Mouse (Mus musculus) myocyte (in vitro differentiated cells): Measurements from ENCODE around the gene Slc29a1. TPM values are rescaled to one million over a fixed set of nuclear protein-coding genes. Genes with fewer than 3 reads are reported as not detected.
A peak's percentile ranks its signal among the peaks of the same experiment; 100 is the strongest.

ENCODE experiments used
- H3K27me3 ChIP-seq: one replicate; pipeline ENCODE4 v1.6.1; 2011; ENCODE audit not compliant: control insufficient read depth, insufficient read depth, insufficient read length
- H3K36me3 ChIP-seq: one replicate; pipeline ENCODE4 v1.6.1; 2011; ENCODE audit not compliant: control insufficient read depth, insufficient read depth
- H3K4me2 ChIP-seq: one replicate; pipeline ENCODE4 v1.6.1; 2011; ENCODE audit warnings: low read depth, control low read depth
- H3K4me3 ChIP-seq: one replicate; pipeline ENCODE4 v1.5.1; 2011; ENCODE audit warnings: mild to moderate bottlenecking, control low read depth, moderate library complexity
- H3K79me2 ChIP-seq: one replicate; pipeline ENCODE4 v1.6.1; 2011; ENCODE audit not compliant: control insufficient read depth, insufficient read depth
- H3ac ChIP-seq: one replicate; pipeline ENCODE4 v1.6.1; 2011; ENCODE audit not compliant: control insufficient read depth, insufficient read length
- CEBPB ChIP-seq: IDR thresholded peaks from 2 replicates; pipeline ENCODE4 v1.6.1; 2011; ENCODE audit warnings: mild to moderate bottlenecking, moderate library complexity; ENCODE audit not compliant: poor library complexity, insufficient read depth, severe bottlenecking
- E2F4 ChIP-seq: IDR thresholded peaks from one replicate; pipeline ENCODE4 v1.6.1; 2011; ENCODE audit warnings: mild to moderate bottlenecking, control low read depth, moderate library complexity; ENCODE audit not compliant: insufficient read depth
- MAX ChIP-seq: IDR thresholded peaks from one replicate; pipeline ENCODE4 v1.6.1; 2011; ENCODE audit warnings: low read depth, mild to moderate bottlenecking, control low read depth
- MYOD1 ChIP-seq, 3 experiments: IDR thresholded peaks; one replicate each; pipeline ENCODE4 v1.6.1; 2011; ENCODE audit warnings: control low read depth in 2 of 3, low read depth in 2 of 3, mild to moderate bottlenecking in 2 of 3, moderate library complexity in 1 of 3; ENCODE audit not compliant: insufficient read length in 2 of 3, control insufficient read depth in 1 of 3
- MYOG ChIP-seq, 3 experiments: IDR thresholded peaks; one replicate each; pipeline ENCODE4 v1.6.1; 2011; ENCODE audit warnings: control low read depth in 2 of 3, low read depth in 2 of 3, mild to moderate bottlenecking in 2 of 3; ENCODE audit not compliant: insufficient read length in 2 of 3, control insufficient read depth in 1 of 3, insufficient read depth in 1 of 3
- POLR2A ChIP-seq: IDR thresholded peaks from one replicate; pipeline ENCODE4 v1.6.1; 2011; ENCODE audit warnings: low read depth, mild to moderate bottlenecking, control low read depth, moderate library complexity; ENCODE audit not compliant: insufficient read length
- POLR2AphosphoS2 ChIP-seq: IDR thresholded peaks from one replicate; pipeline ENCODE4 v1.6.1; 2011; ENCODE audit warnings: low read depth, control low read depth; ENCODE audit not compliant: insufficient read length
- REST ChIP-seq: IDR thresholded peaks from one replicate; pipeline ENCODE4 v1.6.1; 2011; ENCODE audit warnings: mild to moderate bottlenecking, control low read depth, moderate library complexity; ENCODE audit not compliant: insufficient read depth, insufficient read length
- SRF ChIP-seq: IDR thresholded peaks from one replicate; pipeline ENCODE4 v1.6.1; 2011; ENCODE audit warnings: low read depth; ENCODE audit not compliant: control insufficient read depth, insufficient read length
- TCF12 ChIP-seq: IDR thresholded peaks from one replicate; pipeline ENCODE4 v1.6.1; 2011; ENCODE audit warnings: mild to moderate bottlenecking, control low read depth; ENCODE audit not compliant: poor library complexity, insufficient read depth, severe bottlenecking
- TCF3 ChIP-seq: IDR thresholded peaks from one replicate; pipeline ENCODE4 v1.6.1; 2011; ENCODE audit warnings: low read depth, control low read depth; ENCODE audit not compliant: insufficient read length
- USF1 ChIP-seq: IDR thresholded peaks from one replicate; pipeline ENCODE4 v1.6.1; 2011; ENCODE audit warnings: low read depth, mild to moderate bottlenecking, control low read depth, moderate library complexity
- polyA plus RNA-seq: library from polyadenylated mRNA; unstranded; fragments of >200 nt; fragmentation: generic; extraction: Trizol; gene quantifications from one replicate; pipeline ENCODE4 v1.2.1, GENCODE M21; 2012; ENCODE audit warnings: missing spikeins

Gene Slc29a1
- 913 TPM for polyA plus RNA-seq

GRCm38 (mm10) chr17:45599446-45600242, at the start of gene Slc29a1:
Gene Slc29a1 (minus strand): TSS chr17:45599606.
- peak within 1 kb of the TSS; percentile 80 for H3K4me3 ChIP-seq
- H3ac ChIP-seq = peak within 1 kb of the TSS; percentile 28
- H3K4me2 ChIP-seq = peak within 1 kb of the TSS; percentile 70
- H3K27me3 ChIP-seq = no peaks in the 10 kb centered on the region
- no peaks in the 10 kb centered on the region for H3K36me3 ChIP-seq
- H3K79me2 ChIP-seq = peaks cover 15% of the 10 kb centered on the region
- no peak for TF ChIP-seq CEBPB
- no peak for TF ChIP-seq TCF12
- TF ChIP-seq REST = no peak
- peak in 2 of 3 experiments; percentile 85 to 92 for TF ChIP-seq MYOG (IDR thresholded peaks at IDR 0.05; ENCODE audit: control insufficient read depth in 1 of 3, insufficient read depth in 1 of 3, insufficient read length in 2 of 3, low read depth in 2 of 3)
- peak; percentile 77 for TF ChIP-seq POLR2A
- TF ChIP-seq TCF3 = peak; percentile 42
- no peak for TF ChIP-seq E2F4
- no peak for TF ChIP-seq SRF
- TF ChIP-seq POLR2AphosphoS2 = peak; percentile 95
- TF ChIP-seq MYOD1 (IDR thresholded peaks at IDR 0.05; ENCODE audit: control insufficient read depth in 1 of 3, insufficient read length in 2 of 3, low read depth in 2 of 3) = peak in 2 of 3 experiments; percentile 81 to 88
- no peak for TF ChIP-seq USF1
- no peak for TF ChIP-seq MAX

- H3K79me2 ChIP-seq = no peaks in the 10 kb centered on the region
Observed at GRCm38 (mm10) chr17:45644185-45644584, 44.8 kb upstream of the Slc29a1 start.

GRCm38 (mm10) chr17:45642701-45643100, 43.3 kb upstream of the Slc29a1 start:
- peak in 1 of 3 experiments; percentile 26 for TF ChIP-seq MYOG (IDR thresholded peaks at IDR 0.05; ENCODE audit: control insufficient read depth in 1 of 3, insufficient read depth in 1 of 3, insufficient read length in 2 of 3, low read depth in 2 of 3)
- TF ChIP-seq TCF12 = no peak
- H3K79me2 ChIP-seq = no peaks in the 10 kb centered on the region
- H3K36me3 ChIP-seq = no peaks in the 10 kb centered on the region
- no peak overlapping the region for H3ac ChIP-seq
- H3K4me2 ChIP-seq = peak overlapping the region; percentile 48
- no peak overlapping the region for H3K4me3 ChIP-seq
- no peaks in the 10 kb centered on the region for H3K27me3 ChIP-seq

More at GRCm38 (mm10) chr17:45644185-45644584, 44.8 kb upstream of the Slc29a1 start:
- Histone ChIP-seq H3ac (no peak overlapping the region), H3K4me2 (no peak overlapping the region), H3K36me3 (no peaks in the 10 kb centered on the region), H3K27me3 (no peaks in the 10 kb centered on the region), H3K4me3 (no peak overlapping the region)
- TF ChIP-seq POLR2A = no peak
- no peak for TF ChIP-seq TCF3
- no peak for TF ChIP-seq E2F4
- no peak for TF ChIP-seq SRF
- no peak for TF ChIP-seq USF1
- no peak for TF ChIP-seq MYOG (IDR thresholded peaks at IDR 0.05; ENCODE audit: control insufficient read depth in 1 of 3, insufficient read depth in 1 of 3, insufficient read length in 2 of 3, low read depth in 2 of 3)
- TF ChIP-seq MAX = no peak
- no peak for TF ChIP-seq MYOD1 (IDR thresholded peaks at IDR 0.05; ENCODE audit: control insufficient read depth in 1 of 3, insufficient read length in 2 of 3, low read depth in 2 of 3)
- TF ChIP-seq CEBPB = no peak
- TF ChIP-seq TCF12 = no peak
- TF ChIP-seq REST = no peak
- no peak for TF ChIP-seq POLR2AphosphoS2

- Histone ChIP-seq H3K4me2 (no peak overlapping the region), H3K79me2 (no peaks in the 10 kb centered on the region), H3ac (no peak overlapping the region), H3K4me3 (no peak overlapping the region), H3K27me3 (no peaks in the 10 kb centered on the region), H3K36me3 (no peaks in the 10 kb centered on the region)
- TF ChIP-seq MYOG (IDR thresholded peaks at IDR 0.05; ENCODE audit: control insufficient read depth in 1 of 3, insufficient read depth in 1 of 3, insufficient read length in 2 of 3, low read depth in 2 of 3) = no peak
- no peak for TF ChIP-seq TCF12
- TF ChIP-seq POLR2AphosphoS2 = no peak
Observed at GRCm38 (mm10) chr17:45641981-45642380, 42.6 kb upstream of the Slc29a1 start.

- Histone ChIP-seq H3K79me2 (no peaks in the 10 kb centered on the region), H3K4me2 (no peak overlapping the region), H3ac (no peak overlapping the region), H3K4me3 (no peak overlapping the region), H3K36me3 (no peaks in the 10 kb centered on the region), H3K27me3 (no peaks in the 10 kb centered on the region)
- no peak for TF ChIP-seq TCF12
Observed at GRCm38 (mm10) chr17:45638596-45639295, 39.3 kb upstream of the Slc29a1 start.
